Mouse (Mus musculus) activated CD4-positive, CD25-positive, alpha-beta regulatory T cell, adult 9 weeks (primary cell): ENCODE results near the gene Smo. TPM values are rescaled to one million over a fixed set of nuclear protein-coding genes. Genes with fewer than 3 reads are reported as not detected.

Source experiments
- polyA plus RNA-seq: library from polyadenylated mRNA; unstranded; fragments of 100-300 nt; shearing (Covaris generic); gene quantifications from one replicate; pipeline ENCODE4 v1.2.1, GENCODE M21; 2017

The Smo gene
- polyA plus RNA-seq, result not detected

DNA sequence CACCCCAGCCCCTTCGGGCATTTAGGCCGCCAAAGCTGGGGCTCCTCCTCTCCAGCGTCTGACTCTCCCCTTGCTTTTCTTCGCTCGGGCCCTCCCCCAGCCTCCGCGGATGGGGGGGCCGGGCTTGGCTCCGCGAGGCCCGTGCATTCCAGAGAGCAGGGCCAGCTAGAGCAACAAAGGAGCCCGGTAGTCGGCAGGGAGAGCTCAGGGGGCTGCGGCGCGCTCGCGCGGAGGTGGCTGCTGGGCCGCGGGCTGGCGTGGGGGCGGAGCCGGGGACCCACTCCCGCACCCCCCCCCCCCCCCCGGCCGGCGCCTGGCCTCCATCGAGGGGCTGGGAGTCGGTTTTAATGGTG, at the start of gene Smo:
Gene Smo, plus strand, starts transcription at position 168 of the 353 bp plus-strand sequence.

DNA sequence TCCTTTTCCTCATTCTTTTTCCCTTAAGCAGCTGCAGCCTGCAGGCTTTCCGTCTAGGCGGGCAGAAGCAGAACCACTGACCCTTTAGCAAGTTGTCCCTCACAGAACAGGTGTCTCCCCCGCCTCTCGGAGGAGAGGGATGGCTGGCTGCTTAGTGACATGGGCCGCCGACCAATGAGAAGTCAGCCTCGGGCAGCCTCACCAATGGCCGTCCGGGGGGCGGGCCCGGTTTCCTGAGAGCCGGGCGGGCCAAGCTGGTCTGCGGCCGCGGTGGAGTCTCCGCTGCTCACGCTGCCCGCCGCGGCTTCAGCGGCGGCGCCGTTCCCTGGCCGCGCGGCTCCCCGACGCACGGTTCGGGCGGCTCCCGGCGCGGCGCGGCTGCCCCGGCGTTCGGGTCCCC, 41.4 kb upstream of the Smo start, which contains the start of gene Tspan33:
Gene Tspan33, plus strand, starts transcription at position 270 of the 400 bp plus-strand sequence.

DNA sequence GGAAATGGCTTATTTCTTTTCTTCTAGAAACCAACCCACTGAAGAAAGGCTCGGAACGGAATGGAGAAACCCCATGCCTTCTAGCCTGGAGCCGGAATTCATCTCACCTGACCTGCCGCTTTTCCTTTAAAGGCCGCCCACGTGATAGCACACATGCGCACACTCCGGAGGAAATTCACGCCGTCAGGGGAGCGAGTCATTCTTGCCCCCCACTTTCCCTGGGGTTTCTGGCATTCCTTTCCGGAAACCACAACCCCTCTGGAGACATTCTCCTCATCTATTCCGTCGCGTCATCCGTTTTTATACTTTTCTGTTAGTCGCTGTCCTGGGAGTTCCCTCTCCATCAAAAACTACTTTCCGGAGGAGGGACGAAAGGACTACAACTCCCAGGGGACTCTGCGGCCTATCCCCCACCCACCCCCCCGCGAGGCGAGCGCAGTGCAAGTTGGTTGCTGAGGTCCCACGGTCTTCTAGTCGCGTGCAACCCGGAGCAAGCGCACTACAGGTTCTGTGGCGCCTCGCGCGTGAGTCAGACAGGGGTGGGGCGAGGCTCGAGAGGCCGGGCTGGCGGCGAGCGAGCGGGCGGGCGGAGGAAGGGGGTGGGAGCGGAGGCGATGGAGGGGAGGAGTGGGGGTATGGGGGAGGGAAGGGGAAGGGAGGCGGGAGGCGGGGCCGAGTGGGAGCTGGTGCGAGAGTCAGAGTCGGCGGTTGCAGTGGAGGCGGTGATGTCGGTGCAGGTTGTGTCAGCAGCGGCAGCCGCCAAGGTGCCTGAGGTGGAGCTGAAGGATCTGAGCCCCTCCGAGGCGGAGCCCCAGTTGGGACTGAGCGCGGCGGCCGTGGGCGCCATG, 32.7 kb downstream of the Smo start, which contains the start of gene Ahcyl2:
Gene Ahcyl2, plus strand, starts transcription at position 199 of the 848 bp plus-strand sequence.

Other genes starting within 250 kb of the Smo start
- not detected for gene Kcp, start 227.6 kb upstream of the Smo start, polyA plus RNA-seq
- gene Irf5, start 208.9 kb upstream of the Smo start, polyA plus RNA-seq, result 43.4 TPM
- 112 TPM for gene Tnpo3, start 125.6 kb upstream of the Smo start, polyA plus RNA-seq
- 0.15 TPM for gene Tspan33, start 41.3 kb upstream of the Smo start, polyA plus RNA-seq
- gene Ahcyl2, start 32.5 kb downstream of the Smo start, polyA plus RNA-seq, result 146 TPM
- 0.15 TPM for gene Strip2, start 181.5 kb downstream of the Smo start, polyA plus RNA-seq